Mouse (Mus musculus): ENCODE data around the gene Prkn. TPM values are rescaled to one million over a fixed set of nuclear protein-coding genes. Genes with fewer than 3 reads are reported as not detected.

Prkn gene
- polyA plus RNA-seq, 1 experiment from 2014 or later = 2.5 TPM

GRCm38 (mm10) chr17:11336156-11336555 lies 496.0 kb downstream of the Prkn start:
- ATAC-seq = no peak
- CTCF ChIA-PET = interaction anchor here (1.8 kb wide), 1 partner anchor 14 kb away, joined by 4 read pairs; no protein-coding TSS in a partner anchor
- no peak for TF ChIP-seq CTCF (IDR thresholded peaks at IDR 0.05)
- POLR2A ChIA-PET = no interaction called here
- no peaks in the 10 kb centered on the region for H3K27me3 ChIP-seq
- in situ Hi-C loops (cut with MboI; ENCODE audit: low pct_unique_long_range_greater_than_20kb) = no loop called here
- DNase-seq (ENCODE audit: low read depth, low spot score) = no peak

DNA sequence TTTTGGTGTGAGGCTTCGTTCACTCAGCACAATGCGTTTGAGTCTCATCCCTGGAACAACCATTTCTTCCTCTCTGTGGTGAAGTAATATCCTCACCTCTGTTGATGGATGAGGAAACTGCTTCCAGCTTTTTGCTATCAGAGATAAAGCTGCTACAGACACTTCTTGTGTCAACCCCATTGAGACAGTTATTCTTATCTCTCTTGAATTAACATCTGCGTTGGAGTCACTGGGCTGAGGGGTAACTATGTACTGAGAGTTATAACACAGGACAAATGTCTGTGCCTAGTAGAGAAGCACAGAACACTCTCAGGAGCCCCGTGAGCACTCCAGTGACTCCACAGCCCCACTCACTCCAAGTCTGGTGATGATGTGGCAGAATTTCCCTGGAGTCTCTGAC lies 500.2 kb downstream of the Prkn start:
- in situ Hi-C loops (cut with MboI; ENCODE audit: low pct_unique_long_range_greater_than_20kb) = no loop called here

GRCm38 (mm10) chr17:11346310-11346709 lies 506.1 kb downstream of the Prkn start:
- ChIA-PET POLR2A (no interaction called here), CTCF (interaction anchor here (1.3 to 2.0 kb wide), 2 partner anchors 11 to 14 kb away, joined by 3 to 6 read pairs; no protein-coding TSS in a partner anchor)
- TF ChIP-seq CTCF (IDR thresholded peaks at IDR 0.05) = no peak
- no peaks in the 10 kb centered on the region for H3K27me3 ChIP-seq
- ATAC-seq (no peak), DNase-seq (ENCODE audit: low read depth, low spot score) (no peak)
- in situ Hi-C loops (cut with MboI; ENCODE audit: low pct_unique_long_range_greater_than_20kb) = no loop called here

More for the DNA sequence above, 500.2 kb downstream of the Prkn start:
- DNase-seq (ENCODE audit: low read depth, low spot score) (no peak), ATAC-seq (no peak)
- ChIA-PET CTCF (no interaction called here), POLR2A (no interaction called here)
- no peak for TF ChIP-seq CTCF (IDR thresholded peaks at IDR 0.05)
- no peaks in the 10 kb centered on the region for H3K27me3 ChIP-seq

DNA sequence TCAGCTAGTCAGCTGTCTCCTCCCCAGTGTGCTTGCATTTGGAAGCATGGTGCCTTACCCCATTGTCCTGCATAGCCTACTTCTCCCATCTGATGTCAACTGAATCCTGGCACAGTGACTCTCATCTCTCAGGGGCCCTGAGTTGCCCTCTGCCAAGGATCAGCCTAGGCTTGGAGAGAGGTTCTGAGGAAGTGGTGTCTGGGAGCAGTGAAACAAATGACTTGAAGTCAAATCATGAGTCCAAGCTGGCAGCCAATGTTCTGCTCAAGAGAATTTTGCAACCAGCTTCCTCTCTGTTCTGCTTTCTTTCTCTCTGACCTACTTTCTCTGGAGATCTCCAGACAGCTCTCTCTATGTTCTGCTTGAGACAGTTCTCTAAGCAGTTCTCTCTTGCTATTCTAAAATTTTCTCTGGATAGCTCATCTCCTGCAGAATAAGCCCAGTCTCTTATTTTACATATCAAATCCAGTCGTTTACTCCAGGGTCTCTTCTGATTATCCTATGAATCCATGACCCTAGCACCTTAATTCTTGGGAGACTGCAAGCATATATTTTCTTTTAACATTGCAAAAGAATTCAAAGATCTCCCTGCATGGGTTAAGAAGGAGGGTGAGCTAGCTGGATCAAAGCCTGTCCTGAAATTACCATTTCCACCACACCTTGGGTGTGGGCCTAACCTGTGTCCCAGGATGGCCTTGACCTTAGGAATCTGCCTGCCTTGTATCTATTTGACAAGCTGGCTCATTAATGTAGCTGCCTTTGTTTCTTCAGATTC lies 512.8 kb downstream of the Prkn start:
- ATAC-seq (no peak), DNase-seq (ENCODE audit: low read depth, low spot score) (no peak)
- in situ Hi-C loops (cut with MboI; ENCODE audit: low pct_unique_long_range_greater_than_20kb) = no loop called here
- ChIA-PET CTCF (interaction anchor here (1.0 to 1.6 kb wide), 2 partner anchors 10 to 13 kb away, joined by 3 to 4 read pairs; no protein-coding TSS in a partner anchor), POLR2A (no interaction called here)
- H3K27me3 ChIP-seq = no peaks in the 10 kb centered on the region
- no peak for TF ChIP-seq CTCF (IDR thresholded peaks at IDR 0.05)

DNA sequence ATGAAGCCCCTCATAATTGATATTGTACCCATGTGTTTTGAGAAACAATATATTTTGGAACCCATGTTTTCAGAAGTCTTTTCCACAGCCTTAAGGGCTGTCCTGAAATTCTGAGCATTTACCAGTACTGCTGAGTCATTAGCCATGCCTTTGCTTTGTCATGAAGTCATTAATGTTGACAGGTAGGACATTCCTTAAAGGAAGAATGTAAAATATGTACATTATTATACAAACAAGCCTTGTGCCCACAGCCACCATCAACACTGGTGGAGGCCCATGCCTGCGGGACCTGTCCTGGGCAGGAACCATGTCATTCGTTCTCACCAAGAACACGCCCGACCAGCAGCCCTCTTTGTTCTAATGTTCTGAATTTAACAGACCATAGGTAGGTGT lies 513.4 kb downstream of the Prkn start:
- no peaks in the 10 kb centered on the region for H3K27me3 ChIP-seq
- CTCF ChIA-PET = interaction anchor here (1.0 kb wide), 1 partner anchor 12 kb away, joined by 3 read pairs; no protein-coding TSS in a partner anchor
- in situ Hi-C loops (cut with MboI; ENCODE audit: low pct_unique_long_range_greater_than_20kb) = no loop called here

GRCm38 (mm10) chr17:11354348-11354747 lies 514.2 kb downstream of the Prkn start:
- POLR2A ChIA-PET = no interaction called here

More for the DNA sequence above, 513.4 kb downstream of the Prkn start:
- POLR2A ChIA-PET = no interaction called here
- no peak for TF ChIP-seq CTCF (IDR thresholded peaks at IDR 0.05)
- DNase-seq (ENCODE audit: low read depth, low spot score) = no peak
- no peak for ATAC-seq

GRCm38 (mm10) chr17:11375461-11375860 lies 535.3 kb downstream of the Prkn start:
- CTCF ChIA-PET = no interaction called here
- TF ChIP-seq CTCF (IDR thresholded peaks at IDR 0.05) = no peak
- POLR2A ChIA-PET = no interaction called here
- H3K27me3 ChIP-seq = no peaks in the 10 kb centered on the region
- ATAC-seq = no peak
- in situ Hi-C loops (cut with MboI; ENCODE audit: low pct_unique_long_range_greater_than_20kb) = no loop called here
- no peak for DNase-seq (ENCODE audit: low read depth, low spot score)

More at GRCm38 (mm10) chr17:11354348-11354747, 514.2 kb downstream of the Prkn start:
- H3K27me3 ChIP-seq = no peaks in the 10 kb centered on the region
- CTCF ChIA-PET = no interaction called here
- DNase-seq (ENCODE audit: low read depth, low spot score) (no peak), ATAC-seq (no peak)
- in situ Hi-C loops (cut with MboI; ENCODE audit: low pct_unique_long_range_greater_than_20kb) = no loop called here
- TF ChIP-seq CTCF (IDR thresholded peaks at IDR 0.05) = no peak

DNA sequence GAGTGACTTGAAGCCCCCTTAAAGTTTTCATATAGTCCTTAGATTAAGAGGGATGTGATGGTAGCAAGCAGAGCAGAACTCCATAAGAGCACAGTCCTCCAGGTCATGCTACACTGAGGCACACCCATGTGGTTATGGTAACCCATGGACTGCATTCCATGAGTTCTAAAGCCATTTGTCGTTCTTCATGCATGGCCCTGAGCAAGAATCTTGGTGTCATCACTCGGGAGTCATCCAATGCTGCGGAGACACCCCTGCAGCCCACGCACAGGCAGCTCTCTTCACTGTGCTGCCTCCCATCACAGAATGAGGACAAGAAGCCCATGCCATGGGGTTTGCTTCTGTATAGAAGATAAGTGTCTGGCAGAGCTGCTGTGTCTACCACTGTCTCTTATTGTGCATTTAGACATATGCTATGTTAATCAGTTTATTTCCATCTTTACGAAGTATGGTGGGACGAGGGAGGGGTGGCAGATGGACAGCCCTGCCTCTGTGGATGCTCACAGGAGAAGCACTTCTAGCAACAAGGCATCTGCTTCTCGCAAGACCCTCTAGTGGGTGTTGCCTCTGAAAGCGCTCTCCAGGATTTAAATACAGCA lies 543.3 kb downstream of the Prkn start:
- DNase-seq (ENCODE audit: low read depth, low spot score) (peak; percentile 34), ATAC-seq (peak; percentile 75)
- H3K27me3 ChIP-seq = no peaks in the 10 kb centered on the region
- in situ Hi-C loops (cut with MboI; ENCODE audit: low pct_unique_long_range_greater_than_20kb) = no loop called here
- POLR2A ChIA-PET = no interaction called here
- CTCF ChIA-PET = interaction anchor here (1.1 kb wide), 1 partner anchor 14 kb away, joined by 3 read pairs; no protein-coding TSS in a partner anchor
- no peak for TF ChIP-seq CTCF (IDR thresholded peaks at IDR 0.05)

DNA sequence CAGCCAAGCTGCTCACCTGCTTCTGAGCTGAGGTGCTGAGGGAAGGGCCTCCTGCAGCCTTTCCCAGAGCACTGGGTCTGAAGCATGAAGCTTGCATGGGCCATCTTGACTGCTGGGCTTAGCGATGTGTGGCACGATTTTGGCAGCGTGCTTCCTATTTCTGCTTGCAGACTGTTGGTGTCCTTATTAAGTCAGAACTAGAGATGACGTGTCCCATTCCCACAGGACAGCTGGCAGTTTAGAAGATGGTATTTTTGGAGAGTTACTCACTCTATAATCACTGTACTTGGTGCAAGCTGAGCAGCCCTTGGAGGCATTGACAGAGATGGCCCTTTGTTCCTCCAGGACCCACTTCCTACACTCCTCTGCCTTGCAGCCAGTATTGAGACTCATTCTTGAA lies 545.1 kb downstream of the Prkn start:
- DNase-seq (ENCODE audit: low read depth, low spot score) (peak; percentile 89), ATAC-seq (peak; percentile 91)
- TF ChIP-seq CTCF (IDR thresholded peaks at IDR 0.05) = no peak
- CTCF ChIA-PET = no interaction called here
- H3K27me3 ChIP-seq = no peaks in the 10 kb centered on the region
- in situ Hi-C loops (cut with MboI; ENCODE audit: low pct_unique_long_range_greater_than_20kb) = no loop called here
- POLR2A ChIA-PET = interaction anchor here (0.7 kb wide), 1 partner anchor 525 kb away, joined by 8 read pairs; no protein-coding TSS in a partner anchor

- H3K27me3 ChIP-seq = no peaks in the 10 kb centered on the region
- ChIA-PET POLR2A (no interaction called here), CTCF (no interaction called here)
- DNase-seq (ENCODE audit: low read depth, low spot score) (peak; percentile 84), ATAC-seq (peak; percentile 77)
- in situ Hi-C loops (cut with MboI; ENCODE audit: low pct_unique_long_range_greater_than_20kb) = no loop called here
- no peak for TF ChIP-seq CTCF (IDR thresholded peaks at IDR 0.05)
These were observed 552.6 kb downstream of the Prkn start for GRCm38 (mm10) chr17:11392622-11393294.

DNA sequence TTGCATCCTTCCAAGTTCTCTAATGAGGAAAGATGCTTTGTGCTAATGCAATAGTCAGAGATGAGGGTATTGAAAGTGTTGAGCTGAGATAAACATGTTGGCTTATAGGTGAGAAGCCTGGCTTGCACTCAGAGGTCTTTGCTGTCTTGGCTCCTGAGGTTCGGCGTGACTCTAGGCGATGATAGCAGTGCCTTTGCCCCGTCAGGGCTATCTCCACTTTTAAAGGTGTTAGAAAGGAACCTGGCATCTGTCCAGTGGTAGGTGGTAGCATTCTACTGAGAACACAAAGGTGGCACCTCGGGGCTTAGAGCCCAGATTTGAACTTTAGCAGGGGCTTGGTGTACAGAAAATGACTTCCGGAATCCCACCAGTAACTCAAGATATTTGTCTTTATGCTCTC lies 554.4 kb downstream of the Prkn start:
- ChIA-PET CTCF (no interaction called here), POLR2A (no interaction called here)
- in situ Hi-C loops (cut with MboI; ENCODE audit: low pct_unique_long_range_greater_than_20kb) = no loop called here
- TF ChIP-seq CTCF (IDR thresholded peaks at IDR 0.05) = no peak
- DNase-seq (ENCODE audit: low read depth, low spot score) (no peak), ATAC-seq (no peak)
- no peaks in the 10 kb centered on the region for H3K27me3 ChIP-seq

Measured in Patski (cell line).